Mouse (Mus musculus): ENCODE data around the gene Ugt1a8.

GRCm38 (mm10) chr1:88235046-88235893, 147.7 kb downstream of the Ugt1a8 start:
- no peak for TF ChIP-seq CTCF (IDR thresholded peaks at IDR 0.05; ENCODE audit: insufficient read depth, low read depth, low read length)
- no peak for TF ChIP-seq POLR2A (IDR thresholded peaks at IDR 0.05; ENCODE audit: insufficient read depth, low read depth, low read length)

Data from olfactory bulb, adult 2 months (tissue).